Mouse (Mus musculus) cortical plate, adult 2 months (tissue): ENCODE data around the gene Pcolce.

Experiments used
- CTCF ChIP-seq: fragments of 200-500 bp; IDR thresholded peaks from 2 replicates; pipeline ENCODE4 v1.5.1; 2011; ENCODE audit warnings: mild to moderate bottlenecking, control low read depth, low read length; ENCODE audit not compliant: insufficient read depth; ENCODE audit errors: extremely low read depth
- POLR2A ChIP-seq: fragments of 200-500 bp; IDR thresholded peaks from 2 replicates; pipeline ENCODE4 v1.6.1; 2011; ENCODE audit warnings: mild to moderate bottlenecking, low read length, control low read depth; ENCODE audit not compliant: insufficient read depth; ENCODE audit errors: extremely low read depth

DNA sequence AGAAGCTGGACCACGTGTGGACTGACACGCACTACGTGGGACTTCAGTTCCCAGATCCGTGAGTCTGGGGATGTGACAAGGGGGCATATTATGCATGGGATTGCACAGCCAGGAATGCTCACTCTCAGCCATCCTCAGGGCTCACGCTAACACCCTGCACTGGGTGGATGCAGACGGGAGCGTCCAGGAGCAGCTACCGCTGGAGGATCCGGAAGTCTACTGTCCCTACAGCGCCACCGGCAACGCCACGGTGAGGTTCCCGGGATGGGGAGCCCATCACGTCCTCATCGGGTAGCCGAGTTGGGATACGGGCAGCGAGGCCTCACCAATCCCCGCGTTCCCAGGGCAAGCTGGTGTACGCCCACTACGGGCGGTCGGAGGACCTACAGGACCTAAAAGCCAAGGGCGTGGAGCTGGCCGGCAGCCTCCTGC, 39.1 kb downstream of the Pcolce start:
- TF ChIP-seq POLR2A (peak; percentile 49; the same call in 1 of the 2 replicates), CTCF (0 out of 2 replicates have a peak, but pooled peaks have one; percentile 7)
